Mouse (Mus musculus) c-Kit-positive CD71-positive TER-119-positive erythroid progenitor cells, embryonic 14.5 days (primary cell): ENCODE measurements around the gene Zfp354b.

Source experiments
- DNase-seq: peaks from one replicate; pipeline ENCODE4 v3.0.0-alpha.2; 2013; ENCODE audit warnings: low spot score

Zfp354b gene

GRCm38 (mm10) chr11:50931451-50931866 lies at the start of gene Zfp354b:
Zfp354b (minus strand) TSS chr11:50931633.
- peak; percentile 32 for DNase-seq

DNA sequence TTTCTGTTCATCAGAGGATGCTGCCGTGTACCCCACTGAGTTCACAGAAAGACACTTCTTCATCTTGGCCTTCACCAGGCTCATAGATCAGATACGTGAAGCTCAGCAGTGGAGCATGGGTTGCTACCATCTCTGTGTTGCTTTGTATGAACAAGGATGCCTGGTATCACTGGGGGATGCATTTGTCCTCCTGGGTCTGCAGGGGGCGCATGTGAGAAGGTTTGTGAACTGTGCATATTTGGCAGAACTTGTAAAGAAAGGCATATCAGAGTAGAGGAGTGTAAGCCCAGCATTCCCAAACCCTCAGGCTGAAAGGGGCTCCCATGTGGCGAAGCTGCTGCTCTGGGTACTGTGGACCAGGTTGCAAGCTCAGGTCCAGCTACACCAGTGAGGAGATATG lies 45.8 kb upstream of the Zfp354b start:
- no peak for DNase-seq

GRCm38 (mm10) chr11:50966230-50966629 lies 34.8 kb upstream of the Zfp354b start, which contains the start of gene Olfr1378:
Olfr1378 (plus strand) TSS chr11:50966530.
- DNase-seq, result no peak

- no peak for DNase-seq
These were observed 33.5 kb upstream of the Zfp354b start for GRCm38 (mm10) chr11:50964886-50965285.

GRCm38 (mm10) chr11:50953665-50954064 lies 22.2 kb upstream of the Zfp354b start, which contains the start of gene Prop1:
Prop1 (minus strand) TSS chr11:50953765.
- no peak for DNase-seq

DNA sequence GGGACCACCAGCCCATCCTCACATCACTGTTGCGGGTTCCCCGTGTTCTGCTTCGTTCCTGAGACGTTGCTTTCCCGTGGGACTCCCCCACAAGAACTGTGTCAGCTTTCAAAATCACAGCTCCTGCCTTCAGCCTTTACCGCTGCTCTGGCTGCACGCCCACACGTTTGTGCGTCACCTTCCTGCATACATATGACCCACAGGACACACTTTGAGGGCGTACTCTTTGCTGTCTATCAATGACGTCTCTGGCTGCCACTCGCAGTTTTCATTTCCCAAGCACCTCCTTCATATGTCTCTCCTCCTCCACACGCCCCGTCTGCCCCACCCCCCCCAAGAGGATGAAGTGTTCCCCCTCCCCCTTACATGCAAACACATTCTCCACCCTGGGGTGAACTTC lies 20.9 kb upstream of the Zfp354b start:
- no peak for DNase-seq

- no peak for DNase-seq
These were observed 12.1 kb upstream of the Zfp354b start, which contains the start of gene 4933414I15Rik for GRCm38 (mm10) chr11:50943506-50943905. 4933414I15Rik (minus strand) TSS chr11:50943765.

GRCm38 (mm10) chr11:50942386-50942785 lies 11.0 kb upstream of the Zfp354b start:
- no peak for DNase-seq

- peak; percentile 29 for DNase-seq
These were observed 8.4 kb upstream of the Zfp354b start for GRCm38 (mm10) chr11:50939621-50940366.

DNA sequence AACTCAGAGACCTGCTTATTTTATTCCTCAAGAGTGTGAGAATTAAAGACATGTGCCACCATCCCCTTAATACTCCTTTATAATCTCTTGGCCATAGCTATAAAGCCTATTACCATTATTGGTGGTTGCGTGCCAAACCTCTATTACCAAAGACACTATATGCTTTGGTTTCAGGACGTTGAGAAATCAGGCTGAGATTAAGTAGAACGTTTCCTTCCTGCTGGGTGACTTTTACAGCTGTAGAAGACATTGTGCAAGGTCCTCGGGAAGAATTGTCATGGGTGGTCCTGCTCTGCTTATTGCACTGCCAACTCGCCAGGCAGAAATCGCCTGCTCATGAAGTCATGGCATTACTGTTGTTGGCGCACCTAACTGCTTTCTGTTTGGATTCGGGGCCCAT lies 7.0 kb upstream of the Zfp354b start:
- DNase-seq, result no peak

DNA sequence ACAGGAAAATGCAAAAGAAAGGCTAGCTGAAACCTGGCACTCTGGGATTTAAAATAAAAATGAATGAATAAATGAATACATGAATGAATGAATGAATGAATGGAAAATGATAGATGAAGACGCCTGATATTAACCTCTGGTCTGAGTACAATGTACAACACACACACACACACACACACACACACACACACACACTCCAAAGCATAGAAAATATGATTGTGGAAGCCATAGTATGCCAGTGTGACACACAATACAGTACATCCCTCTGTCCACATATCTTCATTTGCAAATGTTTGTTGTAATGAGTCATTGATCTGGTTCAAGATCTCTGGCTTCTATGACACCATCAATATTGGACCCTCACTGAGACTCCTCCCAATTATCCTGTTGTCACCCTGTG lies 607 bp upstream of the Zfp354b start:
- no peak for DNase-seq

- no peak for DNase-seq
These were observed 412 bp downstream of the Zfp354b start for GRCm38 (mm10) chr11:50931021-50931420.

GRCm38 (mm10) chr11:50930469-50931014 lies 891 bp downstream of the Zfp354b start:
- no peak for DNase-seq

DNA sequence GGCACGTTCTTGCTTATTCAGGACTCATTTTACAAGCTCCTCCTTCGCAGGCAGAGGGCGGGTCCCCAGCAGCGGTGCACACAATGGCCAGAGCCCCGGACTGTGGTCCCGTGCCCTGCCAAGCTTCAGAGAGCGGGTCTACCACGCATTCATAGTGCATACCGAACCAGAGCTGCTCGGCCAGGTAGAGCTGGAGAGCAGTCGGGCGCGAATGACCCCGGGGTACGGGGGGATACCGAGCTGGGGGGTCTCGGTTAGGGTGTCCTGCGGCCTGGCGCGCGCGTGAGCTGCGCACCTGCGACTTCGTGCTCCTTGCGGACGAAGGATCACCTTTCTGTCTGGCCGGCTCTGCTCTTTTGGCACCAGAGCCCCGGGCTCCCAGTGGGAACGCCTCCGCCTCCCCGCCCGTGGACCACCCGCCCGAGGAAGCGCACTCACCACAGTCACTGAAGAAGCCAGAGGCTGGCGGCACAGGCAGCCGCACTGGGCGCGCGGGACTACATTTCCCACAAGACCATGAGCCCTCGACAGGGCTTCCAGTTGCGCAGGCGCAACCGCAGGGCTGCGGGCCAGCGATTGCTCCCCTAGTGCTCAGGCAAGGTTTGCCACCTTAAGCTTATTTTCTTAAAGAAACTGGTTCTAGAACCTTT lies 15.6 kb downstream of the Zfp354b start, which contains the start of gene Zfp2:
Zfp2 (minus strand) TSS at position 495 of the 650 bp plus-strand sequence.
- DNase-seq, result peak; percentile 76

GRCm38 (mm10) chr11:50914461-50914860 lies 17.0 kb downstream of the Zfp354b start:
- no peak for DNase-seq

DNA sequence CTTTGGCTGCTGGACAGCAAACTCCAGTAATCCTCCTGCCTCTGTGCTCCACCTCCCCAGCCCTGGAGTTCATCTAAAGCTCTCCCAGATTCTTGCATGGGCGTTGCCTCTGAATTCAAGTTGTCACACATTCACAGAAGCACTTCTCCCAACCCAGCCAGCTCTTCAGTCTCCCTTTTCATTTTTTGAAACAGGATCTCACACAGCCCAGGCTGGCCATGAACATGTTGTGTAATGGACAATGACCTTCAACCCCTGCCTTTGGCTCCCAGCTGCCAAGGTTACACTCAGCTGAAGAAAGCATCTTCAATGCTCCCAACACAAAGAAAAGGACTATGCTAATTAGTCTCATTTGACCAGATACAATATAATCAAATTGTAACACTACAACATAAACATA lies 18.1 kb downstream of the Zfp354b start:
- DNase-seq, result no peak

DNA sequence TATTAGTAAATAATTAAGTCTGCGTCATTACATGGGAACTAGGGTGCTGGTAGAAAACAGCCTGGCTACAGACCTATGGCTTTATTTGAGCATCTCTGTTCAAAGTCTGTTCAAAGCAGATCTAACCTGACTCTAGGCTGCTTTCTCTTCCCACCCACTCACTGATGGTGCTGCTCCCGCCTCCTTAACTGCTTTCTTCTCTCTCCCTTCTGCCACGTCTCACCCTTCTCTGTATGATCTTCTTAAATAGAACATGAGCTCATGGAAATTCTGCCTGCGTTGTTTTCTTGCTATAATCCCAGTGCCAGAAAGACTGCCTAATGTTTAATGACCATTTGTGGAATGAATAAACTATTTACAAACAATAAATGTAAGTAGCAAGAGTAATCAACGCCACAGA lies 23.3 kb downstream of the Zfp354b start:
- no peak for DNase-seq

DNA sequence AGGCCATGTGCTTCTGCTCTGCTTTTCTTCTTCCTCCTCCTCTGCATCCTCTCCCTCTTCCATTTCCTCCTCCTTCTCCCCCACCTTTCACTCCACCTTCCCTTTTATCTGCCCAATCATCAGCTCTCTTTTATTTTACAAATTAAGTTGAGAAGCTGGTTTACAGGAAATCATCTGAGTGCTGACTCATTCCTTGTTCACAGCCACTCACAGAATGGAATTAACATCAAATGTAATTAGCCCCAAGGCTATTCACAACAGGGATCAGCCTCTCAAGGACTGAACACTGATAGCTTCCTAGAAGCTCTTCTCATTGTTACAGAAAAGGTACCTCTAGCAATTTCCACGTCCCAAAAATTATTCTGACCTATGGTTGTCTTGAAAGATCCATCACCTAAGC lies 34.1 kb downstream of the Zfp354b start:
- DNase-seq, result no peak

DNA sequence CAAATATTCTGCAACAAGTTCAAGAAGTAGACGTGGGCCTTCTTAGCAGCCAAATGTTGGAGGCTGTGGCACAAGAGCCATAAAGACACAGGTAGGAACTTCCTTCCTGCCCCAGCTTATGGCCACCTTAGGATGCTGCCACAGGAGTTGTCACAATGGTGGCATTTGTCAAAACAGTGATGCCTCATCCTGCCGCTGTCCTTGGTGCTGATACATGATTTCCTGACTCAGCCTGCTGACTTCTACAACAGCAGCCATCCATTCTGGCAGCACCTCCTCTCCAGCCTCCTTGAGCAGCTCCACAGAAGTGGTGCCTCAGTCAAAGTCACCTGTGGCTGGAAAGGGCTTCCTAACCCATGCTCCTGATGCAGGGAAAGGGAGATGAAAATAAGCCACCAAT lies 39.0 kb downstream of the Zfp354b start:
- DNase-seq, result no peak

DNA sequence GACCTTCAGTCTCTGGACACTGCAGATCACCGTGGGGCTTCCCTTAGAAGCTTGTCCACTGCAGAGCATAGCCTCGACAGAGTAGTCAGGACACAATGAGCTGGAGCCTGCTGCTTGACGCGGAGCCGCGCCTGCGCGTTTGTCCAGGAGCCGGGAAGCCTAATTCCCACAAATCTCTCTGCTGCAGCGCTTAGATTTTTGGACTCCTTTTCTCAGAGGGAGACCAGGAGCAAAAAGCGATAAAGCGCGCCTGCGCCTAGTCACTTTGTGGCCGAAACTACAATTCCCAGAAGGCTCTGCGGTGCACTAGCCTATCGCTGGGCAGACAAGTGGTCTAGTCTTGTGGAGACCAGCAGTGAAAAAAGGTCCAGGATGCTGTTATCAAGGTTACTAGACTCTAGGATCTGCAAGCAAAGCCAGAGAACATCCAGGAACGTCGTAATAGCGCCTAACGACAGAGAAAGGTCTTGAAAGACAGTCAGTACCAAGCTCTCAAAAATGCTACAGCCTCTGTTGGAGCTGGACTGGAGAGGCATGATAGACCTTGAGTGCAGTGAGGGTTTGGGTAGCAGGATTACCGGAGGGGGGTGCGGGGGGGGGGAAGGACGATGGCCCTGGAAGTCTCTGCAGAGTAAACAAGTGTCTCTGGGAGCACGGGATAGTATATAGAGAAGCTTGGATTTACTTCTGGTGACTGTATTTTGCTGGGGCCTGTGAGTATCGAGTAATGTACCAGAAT lies 43.9 kb downstream of the Zfp354b start, which contains the start of gene Zfp454:
Zfp454 (minus strand) TSS at position 262 of the 739 bp plus-strand sequence.
- DNase-seq, result no peak

DNA sequence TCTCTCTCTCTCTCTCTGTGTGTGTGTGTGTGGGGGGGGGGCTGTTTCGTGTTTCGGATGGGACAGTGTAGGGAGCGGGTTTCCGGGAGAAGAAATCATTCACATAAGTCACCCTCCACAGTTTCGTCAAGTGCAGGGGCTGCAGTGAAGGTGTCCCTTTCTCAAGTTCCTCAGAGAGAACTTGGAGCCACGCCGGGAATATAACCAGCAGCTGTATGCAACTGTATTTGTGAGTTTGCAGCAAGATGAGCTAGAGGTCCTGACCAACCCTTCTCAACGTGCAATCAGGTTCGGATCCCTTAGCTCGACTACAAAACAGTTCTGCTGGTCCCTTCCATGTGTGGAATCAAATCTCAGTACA lies 44.5 kb downstream of the Zfp354b start:
- no peak for DNase-seq

GRCm38 (mm10) chr11:50886231-50886932 lies 45.1 kb downstream of the Zfp354b start:
- no peak for DNase-seq
